Mouse (Mus musculus) heart, adult 2 months (tissue): ENCODE results near the gene 9430097D07Rik.
A peak's percentile ranks its signal among the peaks of the same experiment; 100 is the strongest.

Source experiments
- CTCF ChIP-seq: fragments of 200-600 bp; IDR thresholded peaks from 2 replicates; pipeline ENCODE4 v1.8.1; 2022; ENCODE audit warnings: antibody characterized with exemption, mild to moderate bottlenecking, moderate library complexity
- EP300 ChIP-seq: fragments of 200-500 bp; IDR thresholded peaks from 2 replicates; pipeline ENCODE4 v1.6.1; 2011; ENCODE audit warnings: low read depth, low read length, control low read depth; ENCODE audit not compliant: insufficient read depth
- POLR2A ChIP-seq: fragments of 200-500 bp; IDR thresholded peaks from 2 replicates; pipeline ENCODE4 v1.6.1; 2011; ENCODE audit warnings: mild to moderate bottlenecking, low read depth, low read length, control low read depth; ENCODE audit not compliant: insufficient read depth

DNA sequence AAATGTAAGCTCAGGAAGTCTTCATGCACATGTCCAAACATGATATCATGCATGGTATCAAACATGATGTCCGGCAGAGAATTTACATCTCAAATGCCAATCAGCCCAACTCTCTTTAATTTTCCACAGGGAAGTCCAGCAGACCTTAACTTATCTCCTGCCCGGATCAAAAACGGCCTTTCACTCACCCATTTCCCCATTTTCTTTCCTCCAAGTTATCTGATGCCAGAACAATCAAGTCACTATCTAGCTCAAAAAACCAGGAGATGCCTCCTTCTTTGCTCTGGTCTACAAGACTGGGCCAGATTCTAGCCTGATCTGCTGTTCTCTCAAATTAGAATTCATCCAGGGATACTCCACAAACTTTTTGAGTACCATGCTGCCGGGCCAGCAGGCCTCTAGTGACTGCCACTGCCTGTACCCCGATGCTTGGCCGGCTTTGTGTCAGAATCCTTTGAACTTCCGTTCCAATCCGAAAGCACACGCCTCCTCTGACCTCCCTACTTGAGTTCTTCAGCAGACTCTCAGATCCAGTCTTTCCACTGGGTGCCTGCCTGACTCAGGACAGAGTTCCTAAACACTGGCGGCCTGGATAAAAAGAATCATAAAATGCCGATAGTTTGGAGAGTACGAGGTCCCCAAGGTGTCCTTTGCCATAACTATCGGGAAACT lies 41.3 kb downstream of the 9430097D07Rik start:
- TF ChIP-seq CTCF = no peak
- peak; percentile 30; the same call in 1 of the 2 replicates for TF ChIP-seq POLR2A
- TF ChIP-seq EP300 = no peak
